Mouse (Mus musculus) thymus, adult 2 months (tissue): ENCODE results near the gene Cd163l1.

Experiments
- CTCF ChIP-seq: fragments of 200-500 bp; IDR thresholded peaks from 2 replicates; pipeline ENCODE4 v1.5.1; 2012; ENCODE audit warnings: mild to moderate bottlenecking, control low read depth, low read length, moderate library complexity, borderline replicate concordance; ENCODE audit not compliant: control insufficient read depth, poor library complexity, insufficient read depth; ENCODE audit errors: extremely low read depth
- POLR2A ChIP-seq: fragments of 200-500 bp; IDR thresholded peaks from 2 replicates; pipeline ENCODE4 v1.6.1; 2012; ENCODE audit warnings: mild to moderate bottlenecking, low read length, control low read depth, moderate library complexity; ENCODE audit not compliant: control insufficient read depth, poor library complexity, insufficient read depth; ENCODE audit errors: extremely low read depth

GRCm38 (mm10) chr7:140192445-140192844, 25.6 kb upstream of the Cd163l1 start:
- TF ChIP-seq CTCF (no peak), POLR2A (no peak)
